Mouse (Mus musculus) forebrain, embryonic 14.5 days (tissue): ENCODE measurements at regions not wholly inside any gene's neighbourhood (a gene's known extent, or its start where the extent isn't known, plus 50 kb on each side); places are given as distances from the start of the nearest gene placed in this dataset.

ENCODE experiments used
- ATAC-seq: fragments of 200-750 bp; cut with Nextera tagmentation; 2 replicates; pipeline ENCODE4 v1.8.0; 2017; ENCODE audit warnings: mild to moderate bottlenecking, moderate library complexity
- DNase-seq: peaks from one replicate; pipeline ENCODE4 v3.0.0-alpha.2; 2015; ENCODE audit warnings: low spot score
- H3K27ac ChIP-seq: fragments of 300-500 bp; sonication (generic); 2 replicates; pipeline ENCODE4 v1.5.1; 2014; ENCODE audit warnings: low read depth, mild to moderate bottlenecking, control low read depth, low read length, moderate library complexity
- H3K27me3 ChIP-seq: fragments of 300-500 bp; sonication (generic); replicated peaks from 2 replicates; pipeline ENCODE4 v1.6.1; 2014; ENCODE audit warnings: low read length, control low read depth, mixed read lengths; ENCODE audit not compliant: control insufficient read depth, insufficient read depth
- H3K36me3 ChIP-seq: fragments of 300-500 bp; sonication (generic); 2 replicates; pipeline ENCODE4 v1.6.1; 2014; ENCODE audit warnings: low read length, control low read depth; ENCODE audit not compliant: control insufficient read depth, insufficient read depth
- H3K4me1 ChIP-seq: fragments of 300-500 bp; sonication (generic); 2 replicates; pipeline ENCODE4 v1.6.1; 2014; ENCODE audit warnings: antibody characterized with exemption, low read length, control low read depth; ENCODE audit not compliant: control insufficient read depth, insufficient read depth
- H3K4me2 ChIP-seq: fragments of 300-500 bp; sonication (generic); 2 replicates; pipeline ENCODE4 v1.6.1; 2014; ENCODE audit warnings: mild to moderate bottlenecking, control low read depth, low read length
- H3K4me3 ChIP-seq: fragments of 300-500 bp; sonication (generic); 2 replicates; pipeline ENCODE4 v1.5.1; 2014; ENCODE audit warnings: low read depth, low read length, control low read depth
- H3K9ac ChIP-seq: fragments of 300-500 bp; sonication (generic); 2 replicates; pipeline ENCODE4 v1.6.1; 2014; ENCODE audit warnings: mild to moderate bottlenecking, low read length, control low read depth, moderate library complexity
- H3K9me3 ChIP-seq: fragments of 300-500 bp; sonication (generic); replicated peaks from 2 replicates; pipeline ENCODE4 v1.6.1; 2016; ENCODE audit warnings: low read length, control low read depth, mixed read lengths; ENCODE audit not compliant: control insufficient read depth
- WGBS: fragments of 180-500 bp; shearing (Covaris S2); extraction: QIAGEN DNeasy Blood & Tissue Kit; methylation state at CpG from one replicate; pipeline ENCODE4 v1.1.7; 2014; 5-methylcytosine and 5-hydroxymethylcytosine counted together

- Histone ChIP-seq H3K4me2 (no peak overlapping the region), H3K4me3 (no peak overlapping the region), H3K9ac (no peak overlapping the region), H3K9me3 (no peaks in the 10 kb centered on the region), H3K36me3 (no peaks in the 10 kb centered on the region), H3K4me1 (no peaks in the 10 kb centered on the region), H3K27me3 (no peaks in the 10 kb centered on the region), H3K27ac (no peak overlapping the region)
- ATAC-seq (no peak), DNase-seq (no peak)
- WGBS = 84% methylated on average over 7 of the region's 7 CpGs
These were observed 51.2 kb upstream of the Tanc2 start for GRCm38 (mm10) chr11:105538421-105539210.

DNA sequence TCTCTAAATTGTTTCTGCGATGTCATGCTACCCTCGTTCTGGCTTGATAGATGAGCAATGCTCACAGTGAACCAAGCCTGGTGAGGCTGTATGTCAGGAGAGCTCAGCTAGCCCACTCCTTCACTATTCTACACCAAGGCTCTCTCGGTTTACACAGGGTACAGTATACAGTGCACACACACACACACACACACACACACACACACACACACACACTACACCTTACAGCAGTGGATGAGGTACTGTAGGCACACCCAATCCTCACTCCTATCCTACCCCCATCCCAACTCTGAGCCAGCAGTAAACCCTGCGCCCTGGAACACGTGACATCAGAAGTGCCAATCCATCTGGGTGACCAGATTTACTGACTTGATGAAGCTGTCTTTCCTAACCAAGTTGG lies 57.2 kb upstream of the Tanc2 start:
- ATAC-seq (no peak), DNase-seq (no peak)
- WGBS = 87% methylated on average over 5 of the region's 5 CpGs
- H3K4me2 ChIP-seq = no peak overlapping the region
- H3K4me3 ChIP-seq = no peak overlapping the region
- H3K27me3 ChIP-seq = no peaks in the 10 kb centered on the region
- no peak overlapping the region for H3K27ac ChIP-seq
- no peak overlapping the region for H3K9ac ChIP-seq
- no peaks in the 10 kb centered on the region for H3K4me1 ChIP-seq
- no peaks in the 10 kb centered on the region for H3K9me3 ChIP-seq
- no peaks in the 10 kb centered on the region for H3K36me3 ChIP-seq

- DNase-seq (no peak), ATAC-seq (no peak)
- Histone ChIP-seq H3K4me3 (no peak overlapping the region), H3K36me3 (no peaks in the 10 kb centered on the region), H3K4me2 (no peak overlapping the region), H3K9me3 (no peaks in the 10 kb centered on the region), H3K27me3 (no peaks in the 10 kb centered on the region), H3K27ac (no peak overlapping the region), H3K4me1 (no peaks in the 10 kb centered on the region), H3K9ac (no peak overlapping the region)
- WGBS = 78% methylated on average over 10 of the region's 10 CpGs
These were observed 59.1 kb upstream of the Tanc2 start for GRCm38 (mm10) chr11:105530711-105531157.

GRCm38 (mm10) chr11:105526066-105526465 lies 63.7 kb upstream of the Tanc2 start:
- no peak for DNase-seq
- no peak overlapping the region for H3K27ac ChIP-seq
- ATAC-seq = no peak
- H3K9ac ChIP-seq = no peak overlapping the region
- no peaks in the 10 kb centered on the region for H3K36me3 ChIP-seq
- no peak overlapping the region for H3K4me2 ChIP-seq
- peaks cover 9% of the 10 kb centered on the region for H3K4me1 ChIP-seq
- H3K4me3 ChIP-seq = no peak overlapping the region
- no peaks in the 10 kb centered on the region for H3K27me3 ChIP-seq
- no peaks in the 10 kb centered on the region for H3K9me3 ChIP-seq
- 90% methylated on average over 4 of the region's 4 CpGs for WGBS

DNA sequence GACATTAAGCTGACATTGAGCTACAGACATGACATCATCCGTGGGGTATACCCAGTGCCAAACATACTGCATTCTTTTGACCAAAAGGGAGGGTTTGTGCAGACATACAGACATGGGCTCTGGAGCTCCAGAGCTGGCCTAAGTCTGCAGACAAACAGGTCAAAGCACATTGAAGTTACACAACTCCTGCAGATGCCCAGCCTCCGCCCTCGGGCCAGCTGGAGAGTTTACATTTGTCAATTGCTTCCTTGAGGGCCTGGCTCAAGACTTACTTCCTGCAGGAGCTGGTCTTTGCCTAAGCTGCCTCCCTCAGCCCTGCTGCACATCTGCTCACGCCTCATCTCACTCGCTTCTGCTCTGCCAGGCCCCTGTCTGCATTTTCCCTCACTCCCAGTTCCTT lies 64.2 kb upstream of the Tanc2 start:
- WGBS = 54% methylated on average over 5 of the region's 5 CpGs
- no peaks in the 10 kb centered on the region for H3K36me3 ChIP-seq
- DNase-seq (no peak), ATAC-seq (peak; percentile 37; the same call in 1 of the 2 replicates)
- no peak overlapping the region for H3K4me2 ChIP-seq
- no peaks in the 10 kb centered on the region for H3K27me3 ChIP-seq
- H3K4me1 ChIP-seq = peaks cover 9% of the 10 kb centered on the region
- no peak overlapping the region for H3K27ac ChIP-seq
- no peak overlapping the region for H3K4me3 ChIP-seq
- no peaks in the 10 kb centered on the region for H3K9me3 ChIP-seq
- H3K9ac ChIP-seq = no peak overlapping the region

GRCm38 (mm10) chr11:105524400-105524799 lies 65.4 kb upstream of the Tanc2 start:
- no peak overlapping the region for H3K27ac ChIP-seq
- peak; percentile 30 for DNase-seq
- peaks cover 9% of the 10 kb centered on the region for H3K4me1 ChIP-seq
- no peaks in the 10 kb centered on the region for H3K27me3 ChIP-seq
- no peak overlapping the region for H3K9ac ChIP-seq
- no peak; the same call in 1 of the 2 replicates for ATAC-seq
- H3K4me3 ChIP-seq = no peak overlapping the region
- whole genome bisulfite sequencing = 54% methylated on average over 8 of the region's 8 CpGs
- H3K9me3 ChIP-seq = no peaks in the 10 kb centered on the region
- no peak overlapping the region for H3K4me2 ChIP-seq
- H3K36me3 ChIP-seq = no peaks in the 10 kb centered on the region

DNA sequence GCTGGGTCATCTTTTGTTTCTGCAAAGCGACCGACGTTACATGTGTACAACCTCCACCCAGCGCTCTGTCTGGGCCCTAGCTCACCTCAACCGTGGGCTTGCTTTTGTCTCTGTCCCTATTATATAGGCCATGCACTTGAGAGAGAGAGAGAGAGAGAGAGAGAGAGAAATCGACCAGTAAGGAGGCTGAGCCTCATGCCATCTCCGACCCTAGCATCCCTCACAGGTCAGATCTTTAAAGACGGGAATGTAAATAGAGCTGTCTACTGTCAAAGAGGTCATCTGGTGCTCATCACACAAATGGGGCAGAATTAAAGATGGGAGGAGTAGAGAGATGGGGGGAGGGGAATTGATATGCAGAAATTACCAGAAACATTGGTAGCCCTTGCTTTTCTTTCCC lies 66.0 kb upstream of the Tanc2 start:
- DNase-seq (no peak), ATAC-seq (no peak)
- Histone ChIP-seq H3K27me3 (no peaks in the 10 kb centered on the region), H3K27ac (no peak overlapping the region; the same call in 1 of the 2 replicates), H3K36me3 (no peaks in the 10 kb centered on the region), H3K4me3 (no peak overlapping the region), H3K9ac (no peak overlapping the region), H3K4me1 (peaks cover 9% of the 10 kb centered on the region), H3K9me3 (no peaks in the 10 kb centered on the region), H3K4me2 (no peak overlapping the region)
- WGBS = 50% methylated on average over 8 of the region's 8 CpGs

DNA sequence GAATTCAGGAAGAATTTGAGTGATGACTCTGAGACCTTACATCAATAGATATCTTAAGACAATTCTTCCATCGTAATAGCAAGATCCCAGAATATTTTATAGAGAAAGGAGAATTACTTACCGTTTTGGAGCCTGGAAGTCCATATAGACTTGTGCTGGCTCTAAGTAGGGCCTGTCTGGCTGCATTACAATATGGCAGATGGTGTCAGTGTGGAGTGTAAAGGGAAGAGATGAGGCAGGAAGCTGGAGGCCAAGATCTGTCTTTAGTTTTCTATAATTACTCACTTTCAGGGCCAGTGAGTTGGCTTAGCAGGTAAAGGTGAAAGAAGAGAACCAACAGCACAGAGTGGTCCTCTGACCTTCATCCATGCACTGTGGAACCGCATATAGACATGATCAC lies 63.9 kb upstream of the March10 start:
- Histone ChIP-seq H3K27me3 (no peaks in the 10 kb centered on the region), H3K36me3 (no peaks in the 10 kb centered on the region), H3K4me3 (no peak overlapping the region), H3K27ac (no peak overlapping the region), H3K4me1 (peaks cover 9% of the 10 kb centered on the region), H3K4me2 (no peak overlapping the region), H3K9ac (no peak overlapping the region), H3K9me3 (no peaks in the 10 kb centered on the region)
- no peak for ATAC-seq
- DNase-seq = peak; percentile 54
- 85% methylated on average over 3 of the region's 3 CpGs for WGBS

GRCm38 (mm10) chr11:105513275-105513674 lies 56.7 kb upstream of the March10 start:
- no peaks in the 10 kb centered on the region for H3K36me3 ChIP-seq
- H3K4me2 ChIP-seq = no peak overlapping the region
- peaks cover 10% of the 10 kb centered on the region for H3K4me1 ChIP-seq
- ATAC-seq (no peak), DNase-seq (no peak)
- 91% methylated on average over 10 of the region's 10 CpGs for WGBS
- H3K4me3 ChIP-seq = no peak overlapping the region
- H3K27ac ChIP-seq = no peak overlapping the region
- H3K27me3 ChIP-seq = no peaks in the 10 kb centered on the region
- H3K9ac ChIP-seq = no peak overlapping the region
- no peaks in the 10 kb centered on the region for H3K9me3 ChIP-seq
